Mouse (Mus musculus) adrenal gland (tissue): ENCODE measurements at regions not wholly inside any gene's neighbourhood (a gene's known extent, or its start where the extent isn't known, plus 50 kb on each side); places are given as distances from the start of the nearest gene placed in this dataset.
"Not testable (repeated sequence)": the region's sequence is repeated elsewhere in the genome, so short reads cannot be mapped to it uniquely, and the experiment has no call there.

ENCODE experiments used
- intact Hi-C: fragments of 180-260 bp; cut with DNase I; formaldehyde crosslinking; loops from one replicate; pipeline ENCODE4 v1.15.1; 2025

DNA sequence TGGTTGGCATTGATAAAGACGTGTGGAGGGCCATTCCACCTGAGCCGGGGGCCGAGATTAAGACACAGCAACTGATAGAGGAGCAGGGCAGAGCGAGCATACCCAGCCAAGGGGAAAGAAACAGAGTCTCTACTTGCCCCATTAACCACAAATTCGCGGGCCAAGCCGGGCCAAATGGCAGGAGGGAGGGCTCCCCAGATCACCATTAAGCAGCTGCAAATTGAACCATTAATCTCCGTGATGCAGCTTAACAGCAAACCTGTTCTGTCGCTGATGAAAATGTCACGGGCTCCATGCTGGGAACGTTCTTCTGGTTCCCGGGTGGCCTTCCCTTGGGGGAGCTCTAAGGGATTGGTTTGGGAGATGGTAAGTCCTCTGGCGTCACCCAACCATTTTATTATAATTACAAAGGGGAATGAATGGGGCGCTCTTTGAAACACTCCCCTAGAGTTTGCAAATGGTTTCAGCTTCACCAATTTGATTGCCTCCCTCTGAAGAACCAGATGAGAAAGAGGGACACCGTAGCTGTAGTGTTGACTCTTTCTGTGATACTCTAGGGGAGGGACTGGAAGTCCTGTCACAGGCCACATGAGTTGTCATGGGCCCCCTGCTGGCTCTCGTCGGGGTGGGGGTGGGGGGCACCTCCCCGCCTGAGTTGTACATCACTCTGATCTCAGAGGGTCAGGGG is 124.8 kb downstream of the Enc1 start:
- intact Hi-C loops, result no loop called here

GRCm38 (mm10) chr13:97365004-97365403 is 124.1 kb downstream of the Enc1 start:
- intact Hi-C loops, result no loop called here

DNA sequence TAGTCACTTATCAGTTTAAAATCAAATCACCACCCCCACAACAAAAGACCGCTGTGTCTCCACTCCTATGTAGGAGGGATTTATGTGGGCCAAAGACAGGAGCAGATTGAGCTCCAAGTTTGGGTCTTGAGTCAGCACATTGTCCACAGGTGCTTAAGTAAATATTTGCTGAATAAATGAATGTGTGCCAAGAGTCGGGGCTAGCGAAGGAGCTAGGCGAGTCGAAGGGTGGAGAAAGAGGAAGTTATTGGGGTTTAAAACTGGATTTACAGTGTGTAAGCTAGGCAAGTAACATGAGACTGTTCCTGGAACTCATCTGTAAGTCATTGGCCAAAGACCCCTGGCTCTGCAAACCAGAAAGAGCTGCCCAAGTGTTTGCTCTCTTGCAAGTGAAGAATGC is 122.9 kb downstream of the Enc1 start:
- intact Hi-C loops, result no loop called here

DNA sequence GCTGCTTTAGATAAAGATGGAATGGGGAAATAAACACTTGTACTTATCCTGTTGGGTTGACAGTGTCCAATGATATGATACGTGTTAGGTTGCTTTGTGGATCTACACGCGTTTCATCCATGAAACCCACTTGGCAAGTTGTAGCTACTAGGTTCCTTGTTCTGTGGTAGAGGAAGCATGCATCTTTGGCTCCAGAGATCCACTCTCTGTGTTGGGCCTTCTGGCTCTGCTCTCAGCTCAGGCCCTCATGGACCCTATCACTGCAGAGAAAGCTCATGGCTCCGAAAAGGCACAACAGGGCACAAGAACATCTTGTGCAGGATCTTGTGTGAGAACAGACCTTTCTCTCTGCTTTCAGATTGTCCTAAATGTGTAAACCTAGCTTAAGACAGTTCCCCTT is 122.3 kb downstream of the Enc1 start:
- intact Hi-C loops, result no loop called here

GRCm38 (mm10) chr13:97360551-97360950 is 119.6 kb downstream of the Enc1 start:
- intact Hi-C loops, result no loop called here

GRCm38 (mm10) chr13:97358781-97359305 is 117.9 kb downstream of the Enc1 start:
- intact Hi-C loops, result no loop called here

DNA sequence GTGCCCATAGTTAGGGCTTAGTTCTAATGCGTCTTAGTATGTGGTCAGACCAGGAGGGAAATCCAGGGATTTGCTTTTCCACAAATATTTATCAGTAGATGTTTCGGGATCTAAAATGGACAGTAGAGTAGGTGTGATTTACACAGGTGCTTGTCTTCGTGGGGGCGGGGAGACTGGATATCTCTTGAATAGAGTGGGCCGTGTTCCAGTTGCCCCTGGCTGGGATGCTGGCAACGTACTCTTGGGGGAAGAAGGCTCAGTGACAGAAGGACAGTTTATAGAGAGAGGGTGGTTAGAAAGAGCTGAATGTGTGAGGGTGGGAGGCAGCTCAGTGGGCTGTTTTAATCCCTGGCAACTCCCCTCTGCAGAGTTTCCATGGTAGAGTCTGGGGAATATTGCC is 117.4 kb downstream of the Enc1 start:
- intact Hi-C loops, result no loop called here

GRCm38 (mm10) chr13:97356923-97357807 is 116.3 kb downstream of the Enc1 start:
- intact Hi-C loops, result no loop called here

GRCm38 (mm10) chr13:97355411-97355810 is 114.5 kb downstream of the Enc1 start:
- intact Hi-C loops, result not testable (repeated sequence)

- intact Hi-C loops, result no loop called here
Observed at GRCm38 (mm10) chr13:97347696-97348095, 106.8 kb downstream of the Enc1 start.

DNA sequence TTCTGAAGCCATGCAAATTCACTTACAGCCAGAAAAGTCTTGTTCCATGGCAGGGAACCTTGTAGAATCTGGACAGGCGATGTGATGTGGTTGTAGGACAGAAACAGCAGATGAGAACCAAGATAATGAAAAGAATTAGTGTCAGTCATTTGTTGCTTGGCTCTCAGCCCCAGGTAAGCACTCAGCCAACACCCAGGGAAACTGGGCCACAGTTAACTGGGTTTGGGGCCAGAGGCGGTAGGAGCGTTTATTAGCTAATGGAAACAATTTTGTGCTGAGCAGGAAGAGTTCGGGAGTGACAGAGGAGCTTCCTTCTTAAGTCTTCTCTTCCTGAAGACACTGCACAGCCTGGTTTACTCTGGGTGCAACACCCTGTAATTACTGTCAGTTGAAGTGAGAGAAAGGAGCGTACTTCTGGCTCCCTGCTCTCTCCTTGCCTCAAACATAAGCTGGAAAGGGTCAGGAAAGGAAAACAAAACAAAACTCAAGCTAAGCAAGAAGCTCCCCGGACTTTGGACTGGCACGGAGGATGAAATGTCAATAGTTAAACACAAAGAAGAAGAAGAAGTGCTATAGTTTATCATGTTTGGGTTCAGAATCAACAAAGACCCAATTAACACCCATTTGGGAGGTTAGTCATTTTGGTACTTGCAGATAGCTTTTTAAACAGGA is 100.4 kb downstream of the Enc1 start:
- intact Hi-C loops, result no loop called here

- intact Hi-C loops, result no loop called here
Observed at GRCm38 (mm10) chr13:97337954-97338353, 97.0 kb downstream of the Enc1 start.

DNA sequence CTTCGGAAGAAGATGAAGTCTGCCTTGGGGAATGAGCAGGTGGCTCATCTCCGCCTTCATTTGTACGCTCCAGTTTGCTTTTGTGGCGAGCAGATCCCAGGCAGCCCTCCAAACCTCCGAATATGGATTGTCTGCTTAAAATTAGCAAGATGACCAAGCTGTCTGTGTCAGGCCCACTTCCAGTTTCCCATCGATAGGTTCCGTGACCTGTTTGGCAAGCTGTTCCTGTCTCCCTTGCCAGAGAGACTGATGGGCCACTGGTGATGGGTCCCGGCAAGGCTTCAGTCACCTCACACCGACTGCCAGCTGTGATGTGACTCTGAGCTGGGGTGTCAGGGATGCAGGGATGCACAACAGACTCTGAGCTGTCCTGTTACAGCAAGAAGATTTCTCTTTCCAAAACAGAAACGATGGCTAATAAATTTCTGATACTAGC is 96.4 kb downstream of the Enc1 start:
- intact Hi-C loops, result no loop called here

GRCm38 (mm10) chr13:97333801-97334534 is 93.1 kb downstream of the Enc1 start:
- intact Hi-C loops, result no loop called here

GRCm38 (mm10) chr13:97331072-97331471 is 90.2 kb downstream of the Enc1 start:
- intact Hi-C loops, result no loop called here

DNA sequence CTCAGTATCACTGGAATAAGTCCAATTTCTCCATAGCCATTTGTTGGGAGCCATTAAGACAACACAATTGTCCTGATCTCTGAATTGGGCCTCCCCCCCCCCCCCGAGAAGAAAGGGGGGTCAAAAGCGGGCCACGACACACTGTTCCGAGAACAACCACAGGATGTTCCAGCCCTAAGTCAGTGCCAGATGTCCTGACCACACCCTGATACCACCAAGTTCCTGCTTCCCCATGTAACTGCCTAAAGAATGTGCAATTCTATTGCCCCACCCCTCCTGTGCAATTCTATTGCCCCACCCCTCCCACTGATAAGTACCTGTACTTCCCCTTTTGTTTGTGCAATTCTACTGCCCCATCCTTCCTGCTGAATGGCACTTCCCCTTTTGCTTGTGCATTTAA is 80.4 kb downstream of the Enc1 start:
- intact Hi-C loops, result not testable (repeated sequence)

DNA sequence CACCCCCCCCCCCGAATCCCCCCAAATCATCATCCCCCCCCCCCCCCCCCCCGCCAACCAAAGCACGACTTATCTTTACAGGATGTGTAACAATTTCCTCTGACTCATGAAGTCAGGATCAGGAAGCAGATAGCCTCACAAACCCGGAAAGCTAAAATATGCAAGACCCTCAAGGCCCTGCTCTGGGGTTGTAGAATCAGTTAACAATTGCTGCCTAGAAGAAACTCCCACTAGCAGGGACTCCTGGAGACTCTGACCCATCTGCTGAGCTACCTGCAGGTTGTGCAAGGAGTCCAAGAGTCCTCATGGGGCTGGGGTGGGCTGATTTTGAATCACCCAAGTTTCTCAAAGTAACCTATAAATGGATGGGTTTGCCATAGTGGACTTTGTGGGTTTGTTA is 79.9 kb downstream of the Enc1 start:
- intact Hi-C loops, result no loop called here

GRCm38 (mm10) chr13:97320298-97320697 is 79.4 kb downstream of the Enc1 start:
- intact Hi-C loops, result no loop called here

DNA sequence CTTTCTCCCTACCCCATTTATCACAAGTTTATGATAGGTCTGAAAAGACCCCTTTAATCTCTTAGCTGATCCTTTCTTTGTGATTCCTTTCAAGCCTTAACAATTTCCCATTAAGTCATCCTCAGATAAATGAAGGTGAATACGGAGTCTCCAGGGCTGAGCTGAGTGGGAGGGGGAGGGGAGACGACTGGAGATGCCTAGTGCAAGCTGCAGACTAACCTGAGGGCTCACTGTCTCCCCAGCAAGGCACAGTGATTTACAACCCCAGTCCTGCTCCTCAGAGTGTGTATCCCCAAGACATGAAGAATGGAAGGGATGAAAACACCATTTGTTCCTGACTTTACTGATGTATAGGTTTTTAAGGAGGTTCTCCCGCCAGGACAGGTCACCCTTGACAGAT is 76.7 kb downstream of the Enc1 start:
- intact Hi-C loops, result no loop called here

DNA sequence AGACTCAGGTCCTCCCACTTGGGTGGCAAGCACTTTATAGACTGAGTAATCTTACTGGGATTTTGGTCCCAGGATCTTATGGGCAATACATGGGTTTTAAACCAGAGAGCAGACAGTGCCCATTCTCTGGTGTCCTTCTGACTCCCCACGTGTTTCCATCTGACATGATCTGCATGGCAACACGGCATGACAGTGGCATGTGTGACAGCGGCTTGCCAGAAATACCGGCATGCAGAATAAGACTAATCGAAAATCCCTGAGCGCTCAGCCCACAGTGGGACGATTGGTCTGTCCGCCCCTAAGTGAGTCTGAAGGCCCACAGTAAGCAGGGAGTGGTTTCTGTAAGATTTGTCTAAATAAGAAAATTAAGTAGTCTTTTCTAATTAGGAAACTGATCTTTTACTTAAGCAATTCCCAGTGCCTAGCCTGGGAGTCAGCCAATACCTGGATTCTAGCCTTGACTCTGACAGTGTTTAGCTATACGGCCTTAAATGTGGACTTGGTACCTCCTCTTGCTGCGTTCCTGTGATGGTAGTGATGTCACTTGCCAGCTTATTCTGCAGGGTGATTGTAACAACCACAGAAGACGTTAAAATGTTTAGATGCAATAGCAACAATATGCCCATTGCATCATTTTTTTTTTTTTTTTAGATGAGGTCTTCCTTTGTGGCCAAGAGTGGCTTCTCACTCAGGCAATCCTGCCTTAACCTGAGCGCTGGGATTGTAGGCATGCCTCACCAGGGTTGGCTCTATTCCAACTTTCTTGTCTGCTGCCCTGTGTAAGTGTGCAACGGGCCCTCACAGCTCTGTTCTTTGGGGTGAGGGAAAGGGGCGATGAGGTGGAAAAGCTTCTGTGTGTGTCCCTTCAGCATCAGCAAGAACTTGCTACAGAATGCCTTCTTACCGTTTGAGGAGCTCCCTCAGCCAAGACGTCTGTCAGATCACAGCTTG is 71.8 kb downstream of the Enc1 start:
- intact Hi-C loops, result no loop called here
